Mouse (Mus musculus): ENCODE data around the gene Dhx32. TPM values are rescaled to one million over a fixed set of nuclear protein-coding genes. Genes with fewer than 3 reads are reported as not detected.
"Not testable (repeated sequence)": the region's sequence is repeated elsewhere in the genome, so short reads cannot be mapped to it uniquely, and the experiment has no call there.

Gene Dhx32
- polyA plus RNA-seq, 1 experiment, result not detected

DNA sequence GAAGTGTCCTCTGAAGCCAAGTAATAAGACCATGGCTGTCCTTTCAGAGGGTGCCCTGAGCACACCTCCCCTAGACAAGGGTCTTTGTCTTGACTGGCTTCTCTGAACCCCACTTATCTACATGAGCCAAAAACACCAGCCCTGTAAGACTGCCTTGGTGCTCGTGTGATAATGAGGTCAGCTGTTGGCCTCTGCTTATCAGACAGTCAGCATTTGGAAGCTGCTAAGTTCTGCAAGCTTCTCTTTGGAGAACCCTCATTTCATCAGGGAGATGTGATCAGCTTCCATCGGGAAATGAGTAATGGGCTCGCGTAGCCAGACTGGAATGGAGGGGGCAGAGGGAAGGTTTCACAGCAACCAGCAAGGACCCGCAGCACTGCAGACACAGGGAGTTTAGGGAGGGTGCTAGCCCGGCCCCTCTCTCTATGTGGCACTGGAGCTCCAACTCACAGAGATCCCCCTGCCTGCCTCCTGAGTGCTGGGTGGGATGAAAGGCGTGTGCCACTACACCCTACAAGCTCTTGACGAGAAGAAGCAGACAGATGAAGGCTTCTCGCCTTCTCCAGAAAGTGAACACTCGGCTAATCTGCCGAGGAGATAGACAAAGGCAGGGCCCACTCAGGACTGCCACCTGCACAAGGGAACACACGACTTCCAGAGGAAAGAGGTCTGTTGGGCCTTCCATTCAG is 84.4 kb downstream of the Dhx32 start:
- Histone ChIP-seq H3K4me3 (ENCODE audit: insufficient read depth, low read depth, low read length) (no peak overlapping the region), H3K4me1 (ENCODE audit: control insufficient read depth, insufficient read depth, low read length) (no peaks in the 10 kb centered on the region), H3K27ac (ENCODE audit: insufficient read depth, low read depth, low read length) (no peak overlapping the region)
- 90% methylated on average over 12 of the region's 12 CpGs for WGBS
- TF ChIP-seq POLR2A (IDR thresholded peaks at IDR 0.05; ENCODE audit: insufficient read depth, low read depth, low read length) (no peak), CTCF (IDR thresholded peaks at IDR 0.05; ENCODE audit: insufficient read depth, low read depth, low read length) (no peak)

- not testable (repeated sequence) for H3K4me1 ChIP-seq (ENCODE audit: control insufficient read depth, insufficient read depth, low read length); H3K4me3 ChIP-seq (ENCODE audit: insufficient read depth, low read depth, low read length)
Measured at GRCm38 (mm10) chr7:133685644-133686043, 96.9 kb downstream of the Dhx32 start.

GRCm38 (mm10) chr7:133684701-133685100 is 97.8 kb downstream of the Dhx32 start:
- TF ChIP-seq POLR2A (IDR thresholded peaks at IDR 0.05; ENCODE audit: insufficient read depth, low read depth, low read length) (no peak), CTCF (IDR thresholded peaks at IDR 0.05; ENCODE audit: insufficient read depth, low read depth, low read length) (no peak)
- Histone ChIP-seq H3K4me3 (ENCODE audit: insufficient read depth, low read depth, low read length) (no peak overlapping the region), H3K4me1 (ENCODE audit: control insufficient read depth, insufficient read depth, low read length) (no peaks in the 10 kb centered on the region), H3K27ac (ENCODE audit: insufficient read depth, low read depth, low read length) (no peak overlapping the region)
- 99% methylated on average over 6 of the region's 6 CpGs for WGBS

More at GRCm38 (mm10) chr7:133685644-133686043, 96.9 kb downstream of the Dhx32 start:
- H3K27ac ChIP-seq (ENCODE audit: insufficient read depth, low read depth, low read length), result not testable (repeated sequence)

- no peak overlapping the region for H3K27ac ChIP-seq (ENCODE audit: insufficient read depth, low read depth, low read length)
- no peaks in the 10 kb centered on the region for H3K4me1 ChIP-seq (ENCODE audit: control insufficient read depth, insufficient read depth, low read length)
- H3K4me3 ChIP-seq (ENCODE audit: insufficient read depth, low read depth, low read length), result no peak overlapping the region
- TF ChIP-seq POLR2A (IDR thresholded peaks at IDR 0.05; ENCODE audit: insufficient read depth, low read depth, low read length) (no peak), CTCF (IDR thresholded peaks at IDR 0.05; ENCODE audit: insufficient read depth, low read depth, low read length) (no peak)
- 93% methylated on average over 5 of the region's 5 CpGs for WGBS
Measured at GRCm38 (mm10) chr7:133684110-133684509, 98.4 kb downstream of the Dhx32 start.

- no peak overlapping the region for H3K4me3 ChIP-seq (ENCODE audit: insufficient read depth, low read depth, low read length)
- no peak overlapping the region for H3K27ac ChIP-seq (ENCODE audit: insufficient read depth, low read depth, low read length)
- TF ChIP-seq POLR2A (IDR thresholded peaks at IDR 0.05; ENCODE audit: insufficient read depth, low read depth, low read length) (no peak), CTCF (IDR thresholded peaks at IDR 0.05; ENCODE audit: insufficient read depth, low read depth, low read length) (no peak)
- no peaks in the 10 kb centered on the region for H3K4me1 ChIP-seq (ENCODE audit: control insufficient read depth, insufficient read depth, low read length)
- 87% methylated on average over 5 of the region's 5 CpGs for WGBS
Measured at GRCm38 (mm10) chr7:133683626-133684025, 98.9 kb downstream of the Dhx32 start.

DNA sequence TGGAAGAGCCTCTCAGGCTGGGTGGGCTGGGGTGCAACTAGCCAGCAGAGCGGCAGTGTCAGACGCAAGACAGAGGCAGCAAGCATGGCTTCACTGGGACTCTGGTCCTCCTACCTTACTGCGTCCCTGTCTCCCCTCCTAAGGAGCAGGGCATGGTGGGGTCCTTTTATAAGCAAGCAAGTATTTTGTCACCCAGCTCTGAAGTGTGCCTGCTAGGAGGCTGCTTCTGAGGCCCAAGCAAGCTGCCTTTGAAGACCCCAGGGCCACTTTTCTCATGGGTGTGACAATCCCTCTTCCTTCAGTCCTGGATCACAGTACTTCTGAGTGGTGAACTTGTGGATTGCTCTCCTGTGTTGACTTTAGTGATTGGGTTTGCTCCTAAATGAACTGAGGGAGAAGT is 102.6 kb downstream of the Dhx32 start, which contains the start of gene Mmp21:
Mmp21 (minus strand) TSS at position 101 of the 400 bp plus-strand sequence.
- no peak for TF ChIP-seq CTCF (IDR thresholded peaks at IDR 0.05; ENCODE audit: insufficient read depth, low read depth, low read length)
- TF ChIP-seq POLR2A (IDR thresholded peaks at IDR 0.05; ENCODE audit: insufficient read depth, low read depth, low read length), result no peak
- WGBS, result 85% methylated on average over 3 of the region's 3 CpGs
- Histone ChIP-seq H3K4me3 (ENCODE audit: insufficient read depth, low read depth, low read length) (no peak within 1 kb of the TSS), H3K4me1 (ENCODE audit: control insufficient read depth, insufficient read depth, low read length) (no peaks in the 10 kb centered on the region), H3K27ac (ENCODE audit: insufficient read depth, low read depth, low read length) (no peak within 1 kb of the TSS)

- no peak overlapping the region for H3K4me3 ChIP-seq (ENCODE audit: insufficient read depth, low read depth, low read length)
- H3K27ac ChIP-seq (ENCODE audit: insufficient read depth, low read depth, low read length), result no peak overlapping the region
- WGBS, result 45% methylated on average over 4 of the region's 4 CpGs
- no peaks in the 10 kb centered on the region for H3K4me1 ChIP-seq (ENCODE audit: control insufficient read depth, insufficient read depth, low read length)
- TF ChIP-seq CTCF (IDR thresholded peaks at IDR 0.05; ENCODE audit: insufficient read depth, low read depth, low read length) (no peak), POLR2A (IDR thresholded peaks at IDR 0.05; ENCODE audit: insufficient read depth, low read depth, low read length) (no peak)
Measured at GRCm38 (mm10) chr7:133679439-133679838, 103.1 kb downstream of the Dhx32 start.

- H3K4me1 ChIP-seq (ENCODE audit: control insufficient read depth, insufficient read depth, low read length), result no peaks in the 10 kb centered on the region
- no peak for TF ChIP-seq CTCF (IDR thresholded peaks at IDR 0.05; ENCODE audit: insufficient read depth, low read depth, low read length)
- TF ChIP-seq POLR2A (IDR thresholded peaks at IDR 0.05; ENCODE audit: insufficient read depth, low read depth, low read length), result no peak
- H3K27ac ChIP-seq (ENCODE audit: insufficient read depth, low read depth, low read length), result no peak overlapping the region
- H3K4me3 ChIP-seq (ENCODE audit: insufficient read depth, low read depth, low read length), result no peak overlapping the region
- 90% methylated on average over 8 of the region's 8 CpGs for WGBS
Measured at GRCm38 (mm10) chr7:133678716-133679115, 103.8 kb downstream of the Dhx32 start.

DNA sequence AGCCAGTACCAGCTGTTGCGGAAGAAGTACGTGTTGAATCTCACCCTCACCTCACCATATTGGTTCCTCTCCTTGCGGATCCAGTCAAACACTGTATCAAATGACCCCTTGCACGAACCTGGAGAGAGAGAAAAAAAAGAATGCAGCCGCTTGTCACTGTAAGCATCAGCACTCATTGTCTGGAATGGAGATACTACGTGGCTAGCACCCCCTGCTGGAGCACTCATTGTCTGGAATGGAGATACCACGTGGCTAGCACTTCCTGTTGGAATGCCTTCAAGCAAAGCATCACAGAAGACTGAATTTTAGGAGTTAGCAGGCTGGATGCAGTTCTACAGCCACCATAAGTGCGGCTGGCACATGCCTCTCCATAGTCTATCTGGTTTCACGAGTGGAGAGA is 106.5 kb downstream of the Dhx32 start:
- no peaks in the 10 kb centered on the region for H3K4me1 ChIP-seq (ENCODE audit: control insufficient read depth, insufficient read depth, low read length)
- no peak overlapping the region for H3K27ac ChIP-seq (ENCODE audit: insufficient read depth, low read depth, low read length)
- TF ChIP-seq CTCF (IDR thresholded peaks at IDR 0.05; ENCODE audit: insufficient read depth, low read depth, low read length), result no peak
- H3K4me3 ChIP-seq (ENCODE audit: insufficient read depth, low read depth, low read length), result no peak overlapping the region
- 69% methylated on average over 9 of the region's 9 CpGs for WGBS

Other genes starting within 250 kb of the Dhx32 start
- not detected in 2 replicates for gene Tex36, start 180.6 kb downstream of the Dhx32 start, polyA plus RNA-seq (2012; ENCODE audit: insufficient read depth, insufficient read length, low replicate concordance, missing spikeins)
- not detected in 2 replicates for gene Edrf1, start 145.2 kb downstream of the Dhx32 start, polyA plus RNA-seq (2012; ENCODE audit: insufficient read depth, insufficient read length, low replicate concordance, missing spikeins)
- gene Mmp21, start 102.7 kb downstream of the Dhx32 start, polyA plus RNA-seq (2012; ENCODE audit: insufficient read depth, insufficient read length, low replicate concordance, missing spikeins), result not detected in 2 replicates
- not detected in 2 replicates for gene Bccip, start 73.4 kb downstream of the Dhx32 start, polyA plus RNA-seq (2012; ENCODE audit: insufficient read depth, insufficient read length, low replicate concordance, missing spikeins)
- not detected in 2 replicates for gene Uros, start 72.7 kb downstream of the Dhx32 start, polyA plus RNA-seq (2012; ENCODE audit: insufficient read depth, insufficient read length, low replicate concordance, missing spikeins)
- not detected in 2 replicates for gene Fank1, start 5.9 kb downstream of the Dhx32 start, polyA plus RNA-seq (2012; ENCODE audit: insufficient read depth, insufficient read length, low replicate concordance, missing spikeins)